Mouse (Mus musculus) intestine, embryonic 16.5 days (tissue): ENCODE data around the gene Zeb2. TPM values are rescaled to one million over a fixed set of nuclear protein-coding genes. Genes with fewer than 3 reads are reported as not detected.

ENCODE experiments used
- ATAC-seq: fragments of 200-750 bp; cut with Nextera tagmentation; 2 replicates; pipeline ENCODE4 v1.8.0; 2017; ENCODE audit warnings: moderate TSS enrichment, moderate library complexity
- H3K27ac ChIP-seq: fragments of 300-500 bp; sonication (generic); 2 replicates; pipeline ENCODE4 v1.5.1; 2014; ENCODE audit warnings: mild to moderate bottlenecking, low read length
- H3K27me3 ChIP-seq: fragments of 300-500 bp; sonication (generic); replicated peaks from 2 replicates; pipeline ENCODE4 v1.6.1; 2014; ENCODE audit warnings: low read length, control low read depth, mixed read lengths; ENCODE audit not compliant: control insufficient read depth, insufficient read depth
- H3K36me3 ChIP-seq: fragments of 300-500 bp; sonication (generic); 2 replicates; pipeline ENCODE4 v1.6.1; 2014; ENCODE audit warnings: low read length, control low read depth; ENCODE audit not compliant: control insufficient read depth, insufficient read depth
- H3K4me1 ChIP-seq: fragments of 300-500 bp; sonication (generic); 2 replicates; pipeline ENCODE4 v1.6.1; 2014; ENCODE audit warnings: low read length, control low read depth, mixed read lengths; ENCODE audit not compliant: control insufficient read depth, insufficient read depth
- H3K4me2 ChIP-seq: fragments of 300-500 bp; sonication (generic); 2 replicates; pipeline ENCODE4 v1.6.1; 2014; ENCODE audit warnings: low read depth, low read length, control low read depth
- H3K4me3 ChIP-seq: fragments of 300-500 bp; sonication (generic); 2 replicates; pipeline ENCODE4 v1.5.1; 2014; ENCODE audit warnings: mild to moderate bottlenecking, low read length
- H3K9ac ChIP-seq: fragments of 300-500 bp; sonication (generic); 2 replicates; pipeline ENCODE4 v1.6.1; 2014; ENCODE audit warnings: low read depth, low read length
- H3K9me3 ChIP-seq: fragments of 300-500 bp; sonication (generic); 2 replicates; pipeline ENCODE4 v1.6.1; 2016; ENCODE audit warnings: low read length, control low read depth; ENCODE audit not compliant: control insufficient read depth
- WGBS: fragments of 180-500 bp; shearing (Covaris S2); extraction: QIAGEN DNeasy Blood & Tissue Kit; methylation state at CpG from one replicate; pipeline ENCODE4 v1.1.7; 2014; 5-methylcytosine and 5-hydroxymethylcytosine counted together
- polyA plus RNA-seq: library from polyadenylated mRNA; unstranded; fragments of >200 nt; fragmentation: Nextera tagmentation; extraction: Ambion mirVana; gene quantifications from 2 replicates; pipeline ENCODE4 v1.2.1, GENCODE M21; 2015

Zeb2 gene
- polyA plus RNA-seq, 1 experiment from 2014 or later, result 30.9 TPM

DNA sequence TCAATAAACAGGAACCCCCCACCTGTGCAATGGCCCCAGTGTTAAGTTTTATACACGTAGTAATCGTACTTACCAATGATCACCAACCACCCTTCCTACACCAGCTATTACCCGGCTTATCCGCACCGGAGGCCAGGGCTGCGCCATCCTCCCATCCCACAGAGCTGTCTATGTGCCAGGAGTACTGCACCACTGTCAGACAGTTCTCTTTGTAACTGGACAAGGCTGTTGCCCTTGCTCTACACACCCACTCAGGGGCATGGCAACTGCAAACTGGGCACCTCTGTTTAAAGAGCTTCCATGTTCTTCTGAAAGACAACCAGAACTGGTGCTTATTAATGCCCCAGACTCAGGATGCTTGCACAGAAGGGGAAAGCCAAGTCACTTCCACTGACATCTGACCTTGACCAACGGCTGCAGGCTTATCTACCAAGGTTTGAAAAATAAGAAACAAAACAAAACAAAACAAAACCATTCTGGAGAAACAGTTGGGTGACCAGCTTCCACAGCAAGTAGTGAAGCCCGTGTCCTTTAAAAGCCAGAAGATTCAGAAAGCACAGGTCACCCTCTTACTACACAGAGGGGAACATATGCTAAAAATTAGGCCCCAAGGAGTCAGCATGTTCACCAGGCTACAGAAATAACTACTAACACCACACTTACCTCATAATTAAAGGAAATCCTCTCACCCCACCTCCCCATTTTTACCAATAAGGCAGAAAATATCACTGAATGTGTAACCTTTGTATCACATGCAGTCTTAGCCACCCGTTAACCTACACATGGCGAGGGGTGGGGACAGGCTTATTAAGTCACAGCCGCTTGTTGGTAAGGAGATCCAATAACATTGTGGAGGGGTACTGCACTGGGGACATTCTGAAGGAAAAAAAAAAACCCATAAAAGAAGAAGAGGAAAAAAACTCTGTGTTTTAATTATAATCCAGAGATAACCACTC is 62.8 kb downstream of the Zeb2 start:
- Histone ChIP-seq H3K4me1 (no peaks in the 10 kb centered on the region), H3K9ac (no peak overlapping the region), H3K27me3 (no peaks in the 10 kb centered on the region), H3K4me2 (no peak overlapping the region), H3K9me3 (no peaks in the 10 kb centered on the region), H3K4me3 (no peak overlapping the region), H3K36me3 (no peaks in the 10 kb centered on the region), H3K27ac (no peak overlapping the region)
- WGBS, result 81% methylated on average over 11 of the region's 11 CpGs
- no peak for ATAC-seq

DNA sequence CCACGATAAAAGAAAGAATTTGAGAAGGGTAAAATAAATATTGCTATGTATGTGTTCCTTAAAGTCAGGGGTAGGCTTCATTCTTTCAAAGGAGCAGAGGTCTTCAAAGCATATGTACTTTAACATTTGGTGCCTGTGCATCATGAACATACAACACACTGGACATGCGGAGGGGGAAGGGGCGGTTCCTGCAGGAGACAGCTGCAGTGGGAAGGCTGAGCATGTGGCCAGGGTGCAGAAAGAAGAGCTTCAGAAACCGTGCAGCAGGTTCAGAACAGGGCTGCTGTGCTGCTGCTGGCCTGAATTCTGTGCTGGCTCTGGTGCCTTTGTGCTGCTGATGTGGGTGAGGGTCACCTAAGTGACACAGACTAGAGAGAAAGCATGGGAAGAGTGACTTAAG is 64.6 kb downstream of the Zeb2 start:
- no peak for ATAC-seq

DNA sequence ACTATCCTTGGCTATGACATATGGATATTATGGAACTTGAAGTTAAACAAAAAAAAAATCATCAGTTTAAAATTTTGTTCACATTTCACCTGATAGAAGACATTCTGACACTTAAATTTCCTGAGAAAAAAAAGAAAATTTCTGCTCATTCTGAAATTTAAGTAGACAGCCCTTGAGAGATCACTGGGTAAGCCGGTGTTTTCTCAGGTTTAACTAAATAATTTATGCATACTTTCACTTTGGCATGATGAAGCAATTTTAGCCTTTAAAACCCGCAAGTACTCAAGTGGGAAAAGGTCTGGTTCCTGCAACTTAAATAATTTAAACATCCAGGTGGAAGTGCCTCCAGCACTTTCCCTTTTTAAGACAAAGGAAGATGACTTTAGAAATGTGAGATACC is 65.9 kb downstream of the Zeb2 start:
- Histone ChIP-seq H3K27me3 (no peaks in the 10 kb centered on the region), H3K4me1 (no peaks in the 10 kb centered on the region; the same call in none of the 2 replicates), H3K9me3 (no peaks in the 10 kb centered on the region), H3K36me3 (no peaks in the 10 kb centered on the region), H3K4me2 (no peak overlapping the region), H3K27ac (no peak overlapping the region), H3K9ac (no peak overlapping the region), H3K4me3 (no peak overlapping the region)
- 71% methylated on average over 2 of the region's 2 CpGs for WGBS
- no peak for ATAC-seq

More for the DNA sequence above, 64.6 kb downstream of the Zeb2 start:
- 44% methylated on average over 4 of the region's 4 CpGs for WGBS
- Histone ChIP-seq H3K36me3 (no peaks in the 10 kb centered on the region), H3K4me2 (no peak overlapping the region), H3K4me1 (no peaks in the 10 kb centered on the region), H3K9me3 (no peaks in the 10 kb centered on the region), H3K27ac (no peak overlapping the region), H3K4me3 (no peak overlapping the region), H3K27me3 (no peaks in the 10 kb centered on the region), H3K9ac (no peak overlapping the region)

DNA sequence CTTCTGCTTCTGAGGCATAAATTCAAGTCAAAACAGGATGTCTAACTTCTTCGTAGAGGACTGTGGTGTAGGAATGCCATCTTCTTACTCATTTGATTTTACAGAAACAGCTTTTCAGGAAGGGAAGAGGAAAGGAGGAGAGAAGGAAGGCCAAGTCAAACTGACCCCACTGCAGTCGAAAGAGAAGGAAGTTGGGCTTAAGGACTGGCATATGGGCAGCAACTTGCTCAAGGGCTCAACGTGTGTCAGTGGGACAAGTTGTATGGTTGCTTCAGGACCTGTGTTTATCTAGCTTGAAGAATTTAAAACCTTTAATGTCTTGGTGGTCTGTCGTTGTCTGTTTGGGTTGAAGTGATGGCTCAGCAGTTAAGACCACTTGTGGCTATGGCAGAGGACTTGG is 67.3 kb downstream of the Zeb2 start:
- Histone ChIP-seq H3K4me2 (no peak overlapping the region), H3K27me3 (no peaks in the 10 kb centered on the region), H3K9me3 (no peaks in the 10 kb centered on the region), H3K4me3 (no peak overlapping the region), H3K36me3 (no peaks in the 10 kb centered on the region), H3K9ac (no peak overlapping the region), H3K27ac (no peak overlapping the region), H3K4me1 (peaks cover 9% of the 10 kb centered on the region)
- 60% methylated on average over 4 of the region's 4 CpGs for WGBS
- no peak for ATAC-seq

DNA sequence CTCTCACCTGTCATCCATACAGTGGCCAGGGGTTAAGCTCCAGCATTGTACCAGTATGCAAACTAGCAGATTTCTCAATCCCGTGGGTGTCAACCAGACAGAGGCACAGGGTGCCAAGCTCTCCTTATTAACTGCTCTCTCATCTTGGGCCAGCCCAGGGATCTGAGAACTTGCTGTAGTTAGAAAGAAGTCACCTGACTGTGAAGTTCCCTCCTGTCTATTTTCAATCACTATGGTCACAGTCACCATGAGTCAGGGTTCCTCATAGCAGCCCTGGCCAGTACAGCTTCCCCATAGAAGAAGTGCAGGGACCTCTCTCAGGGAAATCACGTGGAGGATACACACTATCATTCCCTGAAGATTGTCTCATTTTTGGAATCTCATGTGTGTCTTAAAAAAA is 67.9 kb downstream of the Zeb2 start:
- no peaks in the 10 kb centered on the region for H3K27me3 ChIP-seq
- no peak overlapping the region for H3K4me3 ChIP-seq
- H3K4me1 ChIP-seq, result peaks cover 14% of the 10 kb centered on the region
- 55% methylated on average over 2 of the region's 2 CpGs for WGBS
- no peaks in the 10 kb centered on the region for H3K36me3 ChIP-seq
- no peak overlapping the region for H3K4me2 ChIP-seq
- no peaks in the 10 kb centered on the region for H3K9me3 ChIP-seq
- H3K27ac ChIP-seq, result no peak overlapping the region
- ATAC-seq, result 0 out of 2 replicates have a peak, but pooled peaks have one; percentile 36
- H3K9ac ChIP-seq, result no peak overlapping the region

DNA sequence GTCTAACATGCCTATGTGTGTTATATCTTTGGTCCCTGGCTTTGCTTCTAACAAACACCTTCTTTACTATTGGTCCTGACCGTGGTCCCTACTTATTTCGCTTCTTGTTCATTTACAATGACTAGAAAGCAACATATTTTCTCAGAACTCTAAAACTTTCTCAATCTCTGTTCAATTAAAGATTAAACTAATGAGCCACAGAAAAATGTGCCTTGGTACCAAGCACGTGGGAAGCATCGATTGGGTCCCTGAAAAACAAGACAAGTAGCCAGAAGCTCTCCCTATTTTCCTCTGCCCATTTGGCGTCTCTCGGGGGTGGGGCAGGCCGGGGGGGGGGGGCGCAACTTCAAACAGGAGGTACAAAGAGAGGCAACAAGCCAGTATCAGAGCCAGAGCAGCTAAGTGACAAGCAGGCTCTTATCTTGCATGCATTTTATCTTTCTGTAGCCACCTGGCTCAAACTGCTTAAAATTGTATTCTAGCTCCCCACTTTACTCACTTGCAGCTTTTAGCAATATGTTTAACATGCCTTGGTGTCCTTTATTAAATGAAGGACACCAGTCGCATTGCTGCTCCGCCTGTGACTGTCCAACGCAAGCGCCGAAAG is 76.4 kb downstream of the Zeb2 start:
- Histone ChIP-seq H3K27me3 (no peaks in the 10 kb centered on the region), H3K4me1 (peaks cover 13% of the 10 kb centered on the region), H3K4me2 (no peak overlapping the region), H3K36me3 (no peaks in the 10 kb centered on the region), H3K9me3 (no peaks in the 10 kb centered on the region), H3K27ac (no peak overlapping the region), H3K9ac (no peak overlapping the region), H3K4me3 (no peak overlapping the region)
- 70% methylated on average over 13 of the region's 13 CpGs for WGBS
- ATAC-seq, result no peak

DNA sequence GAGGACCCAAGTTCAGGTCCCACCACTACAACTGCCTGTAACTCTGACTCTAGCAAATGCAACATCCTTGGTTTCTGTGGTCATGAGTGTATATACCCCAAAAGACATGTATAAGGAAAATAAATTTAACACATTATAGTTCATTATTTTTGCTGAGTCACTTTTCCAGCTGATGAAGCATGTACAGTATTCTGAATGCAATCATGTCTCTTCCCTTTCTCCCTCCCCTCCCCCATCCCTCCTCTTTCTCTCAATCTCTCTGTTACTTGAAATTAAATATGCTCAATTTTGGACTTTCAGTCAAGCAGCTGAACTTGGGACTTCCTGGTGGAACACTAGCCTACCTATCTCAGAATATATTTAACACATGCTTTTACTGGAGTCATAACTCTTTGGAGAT is 77.7 kb downstream of the Zeb2 start:
- no peaks in the 10 kb centered on the region for H3K9me3 ChIP-seq
- H3K4me3 ChIP-seq, result no peak overlapping the region
- peaks cover 6% of the 10 kb centered on the region for H3K4me1 ChIP-seq
- H3K36me3 ChIP-seq, result no peaks in the 10 kb centered on the region
- no peak overlapping the region for H3K4me2 ChIP-seq
- H3K9ac ChIP-seq, result no peak overlapping the region
- no peak for ATAC-seq
- no peak overlapping the region for H3K27ac ChIP-seq
- H3K27me3 ChIP-seq, result no peaks in the 10 kb centered on the region

DNA sequence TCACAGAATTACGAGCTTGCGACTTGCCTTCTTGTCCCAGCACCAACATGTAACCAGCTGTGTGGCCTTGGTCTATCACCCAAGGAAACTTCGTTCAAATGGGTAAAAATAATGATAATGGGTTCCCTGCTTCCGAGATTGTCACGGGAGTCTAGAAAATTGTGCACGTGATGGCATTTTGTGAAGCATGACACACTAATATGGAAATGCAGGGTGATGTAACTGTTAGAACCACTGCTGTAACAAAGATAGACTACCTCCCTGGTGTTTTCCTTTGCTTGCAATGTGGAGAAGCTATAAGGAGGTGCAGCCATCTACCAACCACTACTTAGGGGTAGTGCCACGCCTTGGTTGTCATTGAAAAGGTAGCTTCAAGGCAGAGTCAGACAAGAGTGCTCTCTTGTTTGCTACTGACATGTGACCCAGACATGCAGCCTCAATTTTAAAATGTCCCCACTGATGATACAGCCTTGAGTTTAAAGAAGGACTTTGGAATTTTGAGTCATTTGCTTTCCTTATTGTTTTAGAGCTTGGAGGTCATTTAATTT is 89.0 kb downstream of the Zeb2 start:
- 87% methylated on average over 7 of the region's 7 CpGs for WGBS
- H3K27me3 ChIP-seq, result no peaks in the 10 kb centered on the region
- H3K9me3 ChIP-seq, result no peaks in the 10 kb centered on the region
- H3K4me1 ChIP-seq, result peaks cover 5% of the 10 kb centered on the region
- no peak overlapping the region for H3K27ac ChIP-seq
- H3K4me3 ChIP-seq, result no peak overlapping the region
- H3K36me3 ChIP-seq, result no peaks in the 10 kb centered on the region
- H3K4me2 ChIP-seq, result no peak overlapping the region
- ATAC-seq, result no peak
- no peak overlapping the region for H3K9ac ChIP-seq

DNA sequence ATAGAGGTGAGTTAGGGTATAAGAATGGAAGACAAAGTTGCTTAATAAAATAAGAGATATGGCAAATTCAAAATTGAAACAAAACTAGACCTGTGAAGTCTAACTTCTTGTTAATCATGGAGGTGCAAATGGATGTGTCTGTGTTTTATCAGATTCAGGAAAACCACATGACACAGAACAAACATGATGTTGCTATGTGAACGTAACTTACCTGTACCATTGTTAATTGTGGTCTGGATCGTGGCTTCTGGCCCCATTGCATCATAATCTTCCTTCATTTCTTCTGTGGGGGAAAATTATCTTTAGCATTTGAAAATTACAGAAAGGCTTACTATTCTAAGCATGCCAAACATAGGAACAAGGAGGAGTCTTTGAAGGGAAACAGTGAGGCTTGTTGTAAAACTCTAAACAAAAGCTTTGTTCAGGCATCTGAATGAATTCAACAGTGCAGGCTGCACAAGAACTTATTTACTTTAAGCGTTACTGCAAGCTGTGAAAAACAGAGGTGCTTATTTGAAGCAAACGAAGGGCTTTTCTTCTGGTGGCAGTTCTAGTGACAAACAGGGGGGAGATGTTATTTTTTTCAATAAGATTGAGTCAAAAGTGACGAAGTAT is 99.9 kb downstream of the Zeb2 start:
- no peaks in the 10 kb centered on the region for H3K4me1 ChIP-seq
- H3K9me3 ChIP-seq, result no peaks in the 10 kb centered on the region
- H3K27me3 ChIP-seq, result no peaks in the 10 kb centered on the region
- no peak overlapping the region for H3K9ac ChIP-seq
- no peaks in the 10 kb centered on the region for H3K36me3 ChIP-seq
- no peak overlapping the region for H3K4me3 ChIP-seq
- H3K27ac ChIP-seq, result no peak overlapping the region
- ATAC-seq, result no peak
- 67% methylated on average over 5 of the region's 5 CpGs for WGBS
- no peak overlapping the region for H3K4me2 ChIP-seq
